Mouse (Mus musculus) spleen, adult 2 months (tissue): ENCODE measurements around the gene Cpox. TPM values are rescaled to one million over a fixed set of nuclear protein-coding genes. Genes with fewer than 3 reads are reported as not detected.
"Not testable (repeated sequence)": the region's sequence is repeated elsewhere in the genome, so short reads cannot be mapped to it uniquely, and the experiment has no call there.

Experiments
- DNase-seq, 2 experiments: peaks; one replicate each; pipeline versions ENCODE4 v3.0.0 to v3.0.0-alpha.2; 2012 to 2021; ENCODE audit warnings: low spot score in 2 of 2, low read depth in 1 of 2
- H3K27ac ChIP-seq: fragments of 200-500 bp; 2 replicates; pipeline ENCODE4 v1.5.1; 2012; ENCODE audit warnings: low read length, inconsistent platforms; ENCODE audit not compliant: insufficient read depth
- H3K27me3 ChIP-seq: fragments of 200-500 bp; 2 replicates; pipeline ENCODE4 v1.6.1; 2012; ENCODE audit warnings: mild to moderate bottlenecking, moderate library complexity, low read length, inconsistent platforms; ENCODE audit not compliant: control insufficient read depth, insufficient read depth
- H3K36me3 ChIP-seq: fragments of 200-500 bp; 2 replicates; pipeline ENCODE4 v1.6.1; 2012; ENCODE audit warnings: mild to moderate bottlenecking, low read length, inconsistent platforms; ENCODE audit not compliant: control insufficient read depth, insufficient read depth
- H3K4me1 ChIP-seq: fragments of 200-500 bp; 2 replicates; pipeline ENCODE4 v1.6.1; 2011; ENCODE audit warnings: inconsistent platforms; ENCODE audit not compliant: control insufficient read depth, insufficient read depth, insufficient read length
- H3K4me3 ChIP-seq: fragments of 200-500 bp; 2 replicates; pipeline ENCODE4 v1.5.1; 2011; ENCODE audit warnings: mild to moderate bottlenecking, inconsistent platforms; ENCODE audit not compliant: insufficient read depth, insufficient read length; ENCODE audit errors: extremely low read depth
- CTCF ChIP-seq: fragments of 200-500 bp; IDR thresholded peaks from 2 replicates; pipeline ENCODE4 v1.5.1; 2011; ENCODE audit warnings: mild to moderate bottlenecking, inconsistent platforms; ENCODE audit not compliant: insufficient read depth, insufficient read length, insufficient replicate concordance; ENCODE audit errors: extremely low read depth
- POLR2A ChIP-seq: fragments of 200-500 bp; IDR thresholded peaks from 2 replicates; pipeline ENCODE4 v1.6.1; 2011; ENCODE audit warnings: low read depth, low read length, inconsistent platforms
- WGBS: fragments of 180-500 bp; shearing (Covaris S2); methylation state at CpG from one replicate; pipeline ENCODE4 v1.1.7; 2018; 5-methylcytosine and 5-hydroxymethylcytosine counted together
- polyA plus RNA-seq: library from polyadenylated mRNA; depleted of rRNA; stranded (reverse); fragments of >200 nt; gene quantifications from 2 replicates; pipeline ENCODE4 v1.2.3, GENCODE M21; 2012

The Cpox gene
- polyA plus RNA-seq, 1 experiment, result 22.3 TPM

GRCm38 (mm10) chr16:58656526-58656925, 13.6 kb upstream of the Cpox start:
- no peak overlapping the region for H3K4me3 ChIP-seq
- DNase-seq, result no peak
- no peak for TF ChIP-seq CTCF
- TF ChIP-seq POLR2A, result no peak
- H3K27me3 ChIP-seq, result no peaks in the 10 kb centered on the region
- H3K36me3 ChIP-seq, result no peaks in the 10 kb centered on the region
- 88% methylated on average over 4 of the region's 4 CpGs for WGBS
- H3K4me1 ChIP-seq, result no peaks in the 10 kb centered on the region
- no peak overlapping the region for H3K27ac ChIP-seq

GRCm38 (mm10) chr16:58658668-58659067, 11.4 kb upstream of the Cpox start:
- Histone ChIP-seq H3K27me3 (no peaks in the 10 kb centered on the region), H3K27ac (no peak overlapping the region), H3K36me3 (no peaks in the 10 kb centered on the region), H3K4me3 (no peak overlapping the region), H3K4me1 (no peaks in the 10 kb centered on the region)
- 88% methylated on average over 6 of the region's 6 CpGs for WGBS
- no peak for DNase-seq
- TF ChIP-seq CTCF (no peak), POLR2A (no peak)

- no peaks in the 10 kb centered on the region for H3K36me3 ChIP-seq
- H3K4me3 ChIP-seq, result no peak overlapping the region
- 64% methylated on average over 5 of the region's 5 CpGs for WGBS
- TF ChIP-seq POLR2A, result no peak
- no peak for TF ChIP-seq CTCF
- H3K4me1 ChIP-seq, result no peaks in the 10 kb centered on the region
- no peak for DNase-seq
- peak overlapping the region; percentile 20; the same call in 1 of the 2 replicates for H3K27ac ChIP-seq
- no peaks in the 10 kb centered on the region for H3K27me3 ChIP-seq
Observed at GRCm38 (mm10) chr16:58661826-58662225, 8.3 kb upstream of the Cpox start.

GRCm38 (mm10) chr16:58662287-58662791, 7.8 kb upstream of the Cpox start:
- no peaks in the 10 kb centered on the region for H3K27me3 ChIP-seq
- H3K27ac ChIP-seq, result no peak overlapping the region
- TF ChIP-seq CTCF, result no peak
- TF ChIP-seq POLR2A, result no peak
- H3K4me3 ChIP-seq, result no peak overlapping the region
- H3K36me3 ChIP-seq, result no peaks in the 10 kb centered on the region
- no peak for DNase-seq
- H3K4me1 ChIP-seq, result no peaks in the 10 kb centered on the region

- Histone ChIP-seq H3K27ac (no peak overlapping the region), H3K36me3 (no peaks in the 10 kb centered on the region), H3K4me3 (no peak overlapping the region), H3K27me3 (no peaks in the 10 kb centered on the region), H3K4me1 (no peaks in the 10 kb centered on the region)
- TF ChIP-seq POLR2A, result no peak
- TF ChIP-seq CTCF, result no peak
- no peak for DNase-seq
- 49% methylated on average over 5 of the region's 5 CpGs for WGBS
Observed at GRCm38 (mm10) chr16:58663021-58663420, 7.1 kb upstream of the Cpox start.

GRCm38 (mm10) chr16:58663816-58664215, 6.3 kb upstream of the Cpox start:
- Histone ChIP-seq H3K4me3 (no peak overlapping the region), H3K36me3 (no peaks in the 10 kb centered on the region), H3K27ac (no peak overlapping the region), H3K27me3 (no peaks in the 10 kb centered on the region), H3K4me1 (no peaks in the 10 kb centered on the region)
- WGBS, result 95% methylated on average over 2 of the region's 2 CpGs
- no peak for TF ChIP-seq CTCF
- TF ChIP-seq POLR2A, result no peak
- DNase-seq, result no peak

GRCm38 (mm10) chr16:58665137-58665536, 5.0 kb upstream of the Cpox start:
- H3K27me3 ChIP-seq, H3K27ac ChIP-seq, H3K4me1 ChIP-seq: not testable (repeated sequence)

GRCm38 (mm10) chr16:58666681-58667080, 3.4 kb upstream of the Cpox start:
- H3K4me1 ChIP-seq, H3K27me3 ChIP-seq, H3K36me3 ChIP-seq, H3K27ac ChIP-seq, H3K4me3 ChIP-seq, DNase-seq: not testable (repeated sequence)
- WGBS, result 78% methylated on average over 3 of the region's 3 CpGs

More at GRCm38 (mm10) chr16:58665137-58665536, 5.0 kb upstream of the Cpox start:
- not testable (repeated sequence) for H3K4me3 ChIP-seq, DNase-seq, H3K36me3 ChIP-seq
